Mouse (Mus musculus) heart, postnatal 0 days (tissue): ENCODE measurements around the gene Git1.

Experiments used
- CTCF ChIP-seq: IDR thresholded peaks from 2 replicates; pipeline ENCODE4 v1.5.1; 2016; ENCODE audit warnings: antibody characterized with exemption, control low read depth, low read depth
- EP300 ChIP-seq: IDR thresholded peaks from 2 replicates; pipeline ENCODE4 v1.6.1; 2016; ENCODE audit warnings: antibody characterized with exemption, low read depth

- TF ChIP-seq EP300: no peak
- TF ChIP-seq CTCF: no peak
These were observed 28.7 kb upstream of the Git1 start for GRCm38 (mm10) chr11:77464684-77465083.
